Mouse (Mus musculus) liver, embryonic 14.5 days (tissue): Measurements from ENCODE around the gene Dab2.

ENCODE experiments used
- CTCF ChIP-seq: IDR thresholded peaks from 2 replicates; pipeline ENCODE4 v1.5.1; 2016; ENCODE audit warnings: antibody characterized with exemption, low read depth, control low read depth
- EP300 ChIP-seq: IDR thresholded peaks from 2 replicates; pipeline ENCODE4 v1.6.1; 2016; ENCODE audit warnings: antibody characterized with exemption, low read depth

- no peak for TF ChIP-seq CTCF
- TF ChIP-seq EP300: no peak
These were observed 154.9 kb downstream of the Dab2 start for GRCm38 (mm10) chr15:6454461-6454860.
